Mouse (Mus musculus) spleen, postnatal 14 days (tissue): ENCODE measurements around the gene Pdpk1.

Experiments
- DNase-seq, 2 experiments: peaks; one replicate each; pipeline ENCODE4 v3.0.0; 2021 to 2022; ENCODE audit warnings: low spot score in 2 of 2

Pdpk1 gene

GRCm38 (mm10) chr17:24150824-24151223 is at the start of gene Pdpk1:
Pdpk1 (minus strand) TSS chr17:24150924.
- no peak for DNase-seq

GRCm38 (mm10) chr17:24199741-24200140 is 49.0 kb upstream of the Pdpk1 start:
- no peak for DNase-seq

GRCm38 (mm10) chr17:24199252-24199651 is 48.5 kb upstream of the Pdpk1 start:
- no peak for DNase-seq

GRCm38 (mm10) chr17:24197032-24197824 is 46.5 kb upstream of the Pdpk1 start:
- DNase-seq: no peak

GRCm38 (mm10) chr17:24195349-24195748 is 44.6 kb upstream of the Pdpk1 start:
- DNase-seq: no peak

GRCm38 (mm10) chr17:24193769-24194168 is 43.0 kb upstream of the Pdpk1 start:
- DNase-seq: no peak

- DNase-seq: no peak
Observed at GRCm38 (mm10) chr17:24193268-24193667, 42.5 kb upstream of the Pdpk1 start.

GRCm38 (mm10) chr17:24192848-24193247 is 42.1 kb upstream of the Pdpk1 start:
- DNase-seq: no peak

GRCm38 (mm10) chr17:24191481-24191880 is 40.8 kb upstream of the Pdpk1 start:
- DNase-seq: no peak

- DNase-seq: no peak
Observed at GRCm38 (mm10) chr17:24190934-24191333, 40.2 kb upstream of the Pdpk1 start.

- DNase-seq: no peak
Observed at GRCm38 (mm10) chr17:24174259-24174658, 23.5 kb upstream of the Pdpk1 start.

- DNase-seq: peak; percentile 45 to 72
Observed at GRCm38 (mm10) chr17:24173423-24173822, 22.7 kb upstream of the Pdpk1 start.

GRCm38 (mm10) chr17:24171738-24172137 is 21.0 kb upstream of the Pdpk1 start:
- no peak for DNase-seq

- DNase-seq: no peak
Observed at GRCm38 (mm10) chr17:24170729-24171128, 20.0 kb upstream of the Pdpk1 start.

- no peak for DNase-seq
Observed at GRCm38 (mm10) chr17:24170125-24170524, 19.4 kb upstream of the Pdpk1 start.

GRCm38 (mm10) chr17:24169317-24170065 is 18.8 kb upstream of the Pdpk1 start, which contains the start of gene Atp6v0c:
Atp6v0c (minus strand) TSS chr17:24169702.
- DNase-seq: peak; percentile 87 to 91

- peak; percentile 40 to 61 for DNase-seq
Observed at GRCm38 (mm10) chr17:24168590-24169277, 18.0 kb upstream of the Pdpk1 start.

GRCm38 (mm10) chr17:24167891-24168505 is 17.3 kb upstream of the Pdpk1 start:
- DNase-seq: no peak

- no peak for DNase-seq
Observed at GRCm38 (mm10) chr17:24167120-24167519, 16.4 kb upstream of the Pdpk1 start.

GRCm38 (mm10) chr17:24164566-24165259 is 14.0 kb upstream of the Pdpk1 start:
- DNase-seq: no peak
